10 mouse cellular contexts compared by ENCODE assay signal in genomic region chr9:65575393-65576196, GRCm38 (mm10). TPM values are rescaled to one million over a fixed set of nuclear protein-coding genes. Genes with fewer than 3 reads are reported as not detected.
DNase-seq lines count a peak whose midpoint lies in the region; ATAC-seq and TF ChIP-seq lines count a peak whose summit lies in the region.
"Had no signal": no experiment of that assay in that cellular context is flagged by ENCODE, and none has a peak within 500 bp of the region (broad histone marks: within the 10 kb centered on the region; RNA-seq: fewer than 3 reads in every experiment).

No protein-coding gene starts in this region.

- intact Hi-C loops in left cerebral cortex, postnatal 25 days (cut with DNase I) = loop anchor here (2.0 kb wide), 1 partner anchor 13 kb away; no protein-coding TSS in a partner anchor

- ATAC-seq in heart, embryonic 15.5 days (replicated peaks; ENCODE audit: insufficient number of reproducible peaks, insufficient read depth, low FRiP score, low read depth) = no peak
- 0 out of 2 replicates have a peak, but pooled peaks have one; percentile 16 for ATAC-seq in megakaryocyte-erythroid progenitor cell, adult 5-6 weeks (replicated peaks; ENCODE audit: low FRiP score, low TSS enrichment, poor library complexity, severe bottlenecking)

- peak overlapping the region; percentile 32; the same call in 1 of the 2 replicates for H3K27ac ChIP-seq in layer of hippocampus, adult 2 months
- H3K27ac ChIP-seq in heart, embryonic 15.5 days = peak overlapping the region; percentile 86

- H3K4me1 ChIP-seq in heart, embryonic 15.5 days (replicated peaks) = peaks cover 54% of the 10 kb centered on the region

- H3K36me3 ChIP-seq in heart, embryonic 15.5 days = peaks cover 11% of the 10 kb centered on the region

- WGBS in heart, embryonic 15.5 days = 43% methylated on average over 8 of the region's 8 CpGs

- peak overlapping the region; percentile 21; the same call in 1 of the 2 replicates for H3K4me2 ChIP-seq in heart, embryonic 15.5 days

- H3K27me3 ChIP-seq in heart, embryonic 15.5 days = no peaks in the 10 kb centered on the region

- no peak for TF ChIP-seq POLR2A in brain, embryonic 14.5 days (IDR thresholded peaks at IDR 0.05; ENCODE audit: borderline replicate concordance, extremely low read depth, insufficient read depth, insufficient read length, poor library complexity, severe bottlenecking)

- H3K9ac ChIP-seq in heart, embryonic 15.5 days = 0 out of 2 replicates have a peak overlapping the region, but pooled peaks have one; percentile 8

- no peaks in the 10 kb centered on the region for H3K9me3 ChIP-seq in heart, embryonic 15.5 days (replicated peaks)

- H3K4me3 ChIP-seq in layer of hippocampus, adult 2 months = no peak overlapping the region
- H3K4me3 ChIP-seq in heart, embryonic 15.5 days = no peak overlapping the region

- no peak for TF ChIP-seq CTCF in layer of hippocampus, adult 2 months (conservative IDR thresholded peaks at IDR 0.05)
- TF ChIP-seq CTCF in brain, embryonic 14.5 days (IDR thresholded peaks at IDR 0.05; ENCODE audit: borderline replicate concordance, extremely low read depth, insufficient read depth, insufficient read length) = no peak

- DNase-seq in layer of hippocampus, adult 2 months (ENCODE audit: low spot score in 2 of 2) = no peak
- DNase-seq in layer of hippocampus, adult 9-10 months (ENCODE audit: low spot score) = no peak
- peak; percentile 67 for DNase-seq in brain, embryonic 14.5 days (ENCODE audit: low read depth)
- DNase-seq in left cerebral cortex, postnatal 25 days (ENCODE audit: low spot score in 2 of 2) = no peak
- no peak for DNase-seq in layer of hippocampus, postnatal 10 days (ENCODE audit: low spot score in 2 of 2)
- DNase-seq in urinary bladder, adult 18-20 months (ENCODE audit: low spot score in 2 of 2) = no peak

RNA-seq across cellular contexts. Expression of gene Plekho2, which starts 4.2 kb away (rescaled TPM):
- 10 to 100 TPM; 12.0 to 14.5 TPM for total RNA-seq in layer of hippocampus, adult 2 months (2021)
- 5.9 TPM in 2 replicates for polyA plus RNA-seq in brain, embryonic 14.5 days (2012; rRNA removed)
- 9.8 and 14.8 TPM in 2 replicates for polyA plus RNA-seq in heart, embryonic 15.5 days (2015; fragmentation: Nextera tagmentation; extraction: Ambion mirVana)
- 29.1 and 29.3 TPM in 2 replicates for total RNA-seq in megakaryocyte-erythroid progenitor cell, adult 5-6 weeks (2014; fragmentation: Nextera tagmentation)
- 14.2 and 16.8 TPM in 2 replicates for total RNA-seq in megakaryocyte-erythroid progenitor cell, adult 5-6 weeks (2017)
- total RNA-seq in left cerebral cortex, postnatal 25 days (2021) = 10 to 100 TPM; 13.3 to 17.0 TPM
- total RNA-seq in layer of hippocampus, postnatal 10 days (2021) = 1 to 10 TPM; 5.6 to 8.4 TPM

RNA-seq across cellular contexts. Expression of gene Pif1, which starts 11.4 kb away (rescaled TPM):
- total RNA-seq in layer of hippocampus, adult 2 months (2021) = under 1 TPM; 0.17 to 0.38 TPM
- 7.7 TPM in 2 replicates for polyA plus RNA-seq in brain, embryonic 14.5 days (2012; rRNA removed)
- polyA plus RNA-seq in heart, embryonic 15.5 days (2015; fragmentation: Nextera tagmentation; extraction: Ambion mirVana) = 9.8 and 12.8 TPM in 2 replicates
- 5.0 and 14.3 TPM in 2 replicates for total RNA-seq in megakaryocyte-erythroid progenitor cell, adult 5-6 weeks (2014; fragmentation: Nextera tagmentation)
- 6.5 and 6.6 TPM in 2 replicates for total RNA-seq in megakaryocyte-erythroid progenitor cell, adult 5-6 weeks (2017)
- under 1 TPM; 0.27 to 0.46 TPM for total RNA-seq in left cerebral cortex, postnatal 25 days (2021)
- total RNA-seq in layer of hippocampus, postnatal 10 days (2021) = 1 to 10 TPM; 1.1 to 1.4 TPM
- total RNA-seq: adrenal gland, adult 18-20 months had no signal

RNA-seq across cellular contexts. Expression of gene Rbpms2, which starts 53.9 kb away (rescaled TPM):
- 1 to 10 TPM; 2.1 to 2.8 TPM for total RNA-seq in layer of hippocampus, adult 2 months (2021)
- polyA plus RNA-seq in brain, embryonic 14.5 days (2012; rRNA removed) = 6.9 and 7.0 TPM in 2 replicates
- 90.2 and 98.2 TPM in 2 replicates for polyA plus RNA-seq in heart, embryonic 15.5 days (2015; fragmentation: Nextera tagmentation; extraction: Ambion mirVana)
- 1.9 TPM in 1 of 2 replicates, not detected in the other for total RNA-seq in megakaryocyte-erythroid progenitor cell, adult 5-6 weeks (2014; fragmentation: Nextera tagmentation)
- 2.5 and 2.8 TPM in 2 replicates for total RNA-seq in megakaryocyte-erythroid progenitor cell, adult 5-6 weeks (2017)
- 1 to 10 TPM; 2.2 to 3.2 TPM for total RNA-seq in left cerebral cortex, postnatal 25 days (2021)
- 1 to 10 TPM; 1.9 to 2.4 TPM for total RNA-seq in layer of hippocampus, postnatal 10 days (2021)

RNA-seq across cellular contexts. Expression of gene Ankdd1a, which starts 55.6 kb away (rescaled TPM):
- total RNA-seq in layer of hippocampus, adult 2 months (2021) = 1 to 10 TPM; 4.8 to 5.0 TPM
- 1.2 and 2.1 TPM in 2 replicates for polyA plus RNA-seq in brain, embryonic 14.5 days (2012; rRNA removed)
- polyA plus RNA-seq in heart, embryonic 15.5 days (2015; fragmentation: Nextera tagmentation; extraction: Ambion mirVana) = not detected in 2 replicates
- total RNA-seq in megakaryocyte-erythroid progenitor cell, adult 5-6 weeks (2014; fragmentation: Nextera tagmentation) = not detected in 2 replicates
- total RNA-seq in megakaryocyte-erythroid progenitor cell, adult 5-6 weeks (2017) = not detected in 2 replicates
- total RNA-seq in left cerebral cortex, postnatal 25 days (2021) = 1 to 10 TPM; 2.8 to 3.7 TPM
- total RNA-seq in layer of hippocampus, postnatal 10 days (2021) = 1 to 10 TPM; 1.5 to 2.0 TPM
- polyA plus RNA-seq: intestine, embryonic 14.5 days had no signal
